Mouse (Mus musculus): ENCODE data around the gene Setd1b. TPM values are rescaled to one million over a fixed set of nuclear protein-coding genes. Genes with fewer than 3 reads are reported as not detected.

Gene Setd1b
- total and polyA plus RNA-seq, 3 experiments: 3.0 to 23.5 TPM; not detected in 1

DNA sequence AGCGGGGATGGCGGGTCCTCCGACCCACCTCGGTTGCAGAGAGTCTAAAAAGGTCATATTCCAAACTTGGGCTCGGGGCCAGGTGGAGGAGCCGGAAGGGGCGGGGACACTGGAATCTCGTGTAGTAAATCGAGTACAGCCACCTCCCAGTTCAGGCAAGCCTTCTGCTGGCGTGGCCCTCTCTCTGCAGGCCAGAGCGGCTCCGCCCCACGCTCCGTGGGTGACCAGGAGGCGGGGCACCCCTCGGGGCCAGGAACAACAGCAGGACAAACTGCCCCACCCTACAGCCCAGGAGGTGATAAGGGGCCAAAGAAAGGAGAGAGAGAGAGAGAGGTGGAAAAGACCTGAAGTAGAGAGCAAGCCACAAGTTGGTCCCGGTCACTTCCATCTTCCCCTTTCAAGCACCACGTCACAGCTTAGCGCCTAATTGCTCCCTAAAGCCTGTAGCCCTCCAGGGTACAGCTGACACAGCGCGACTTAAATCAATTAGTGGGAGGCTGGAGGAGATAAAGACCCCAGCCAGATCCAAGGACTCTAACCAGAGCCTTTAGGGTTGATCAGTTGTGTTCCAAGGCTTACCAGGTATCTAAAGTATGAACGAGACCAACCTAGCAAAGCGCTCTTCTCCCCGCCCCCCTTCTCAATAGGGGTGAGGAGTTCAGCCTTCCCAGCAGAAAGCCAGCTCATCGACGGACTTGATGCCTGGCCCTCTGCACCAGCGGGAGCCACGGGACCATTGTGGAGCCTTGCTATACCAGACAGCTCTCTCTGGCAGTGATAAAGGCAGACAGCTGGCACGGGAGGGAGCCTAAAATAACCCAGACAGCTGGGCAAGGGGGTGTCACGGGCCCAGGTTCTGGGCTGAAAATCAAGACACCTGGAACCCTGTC is 6.3 kb upstream of the Setd1b start (continued):
- no peak for TF ChIP-seq TAL1 (IDR thresholded peaks at IDR 0.05; ENCODE audit: low read length)

DNA sequence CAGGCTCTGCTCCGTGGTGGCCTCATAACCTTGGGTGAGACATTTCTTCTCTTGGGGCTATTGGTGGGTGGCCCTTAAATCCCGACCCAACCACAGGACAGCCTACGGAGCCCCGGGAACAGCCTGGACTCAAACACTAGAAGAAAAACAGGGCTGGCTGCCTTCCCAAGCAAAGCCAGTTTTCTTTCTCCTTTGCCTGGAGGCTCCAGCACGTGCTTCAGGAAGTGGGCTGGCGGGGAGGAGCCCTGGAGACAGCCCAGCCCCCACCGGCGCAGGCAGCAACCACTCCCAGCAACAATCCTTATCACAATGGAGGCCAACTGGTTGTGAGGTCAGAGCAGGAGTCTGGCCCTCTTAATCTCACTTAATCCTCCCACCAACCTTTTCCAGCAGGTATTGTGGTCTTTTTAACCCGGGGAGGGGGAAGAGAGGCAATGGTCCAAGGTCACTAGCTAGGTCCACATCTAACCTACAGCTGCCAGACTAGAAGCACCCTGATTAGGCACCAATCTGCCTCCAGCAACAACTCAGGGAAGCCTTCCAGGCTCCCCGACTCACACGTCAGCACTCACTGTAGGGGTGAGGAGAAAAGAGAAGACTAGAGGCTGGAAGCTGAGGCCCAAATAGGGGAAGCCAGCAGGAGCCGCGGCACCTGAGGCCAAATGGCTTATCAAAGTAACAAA is 5.5 kb upstream of the Setd1b start:
- peak; percentile 95 for DNase-seq (ENCODE audit: low read depth, low spot score)
- no peak for TF ChIP-seq SMC3 (IDR thresholded peaks at IDR 0.05; ENCODE audit: low read depth, low read length)
- TF ChIP-seq ZC3H11A (IDR thresholded peaks at IDR 0.05; ENCODE audit: low read depth, low read length): no peak
- no peak for TF ChIP-seq CTCF (IDR thresholded peaks at IDR 0.05 in 2 of 3, conservative IDR thresholded peaks at IDR 0.05 in 1 of 3; ENCODE audit: control insufficient read depth in 1 of 3, insufficient read depth in 1 of 3, low read depth in 2 of 3, low read length in 3 of 3, poor library complexity in 1 of 3, severe bottlenecking in 1 of 3)
- no peak; the same call in 1 of the 2 replicates for TF ChIP-seq KAT2A (conservative IDR thresholded peaks at IDR 0.05; ENCODE audit: low read depth, low read length)
- TF ChIP-seq GABPA (IDR thresholded peaks at IDR 0.05; ENCODE audit: low read depth, low read length): no peak
- no peak for TF ChIP-seq POLR2AphosphoS5 (IDR thresholded peaks at IDR 0.05; ENCODE audit: borderline replicate concordance, low read depth, low read length)
- peak; percentile 98 for TF ChIP-seq BHLHE40 (IDR thresholded peaks at IDR 0.05; ENCODE audit: borderline replicate concordance, low read depth, low read length)
- TF ChIP-seq CHD2 (IDR thresholded peaks at IDR 0.05; ENCODE audit: low read length): peak; percentile 70
- no peak for TF ChIP-seq JUND (IDR thresholded peaks at IDR 0.05; ENCODE audit: low read depth, low read length)
- TF ChIP-seq NRF1 (IDR thresholded peaks at IDR 0.05; ENCODE audit: insufficient read depth, low read depth, low read length, poor library complexity, severe bottlenecking): peak; percentile 54; the same call in 1 of the 2 replicates
- TF ChIP-seq ZMIZ1 (IDR thresholded peaks at IDR 0.05; ENCODE audit: low read depth, low read length): no peak; the same call in none of the 2 replicates
- peak; percentile 35 to 83 for TF ChIP-seq POLR2A (IDR thresholded peaks at IDR 0.05; ENCODE audit: control insufficient read depth in 1 of 2, insufficient read depth in 1 of 2, low read depth in 1 of 2, low read length in 2 of 2, poor library complexity in 1 of 2)
- peak; percentile 80 for TF ChIP-seq POLR2AphosphoS2 (IDR thresholded peaks at IDR 0.05; ENCODE audit: low read length)
- TF ChIP-seq MAX (IDR thresholded peaks at IDR 0.05; ENCODE audit: low read length): peak; percentile 97
- peak; percentile 91 for TF ChIP-seq SIN3A (IDR thresholded peaks at IDR 0.05; ENCODE audit: low read length)
- TF ChIP-seq MYB (IDR thresholded peaks at IDR 0.05; ENCODE audit: low read depth, low read length): peak; percentile 41; the same call in 1 of the 2 replicates
- TF ChIP-seq GATA1 (IDR thresholded peaks at IDR 0.05; ENCODE audit: low read depth, low read length): peak; percentile 86
- no peak for TF ChIP-seq ZKSCAN1 (IDR thresholded peaks at IDR 0.05; ENCODE audit: low read depth, low read length)
- peak; percentile 2; the same call in 1 of the 2 replicates for TF ChIP-seq CHD1 (IDR thresholded peaks at IDR 0.05; ENCODE audit: low read depth, low read length)
- TF ChIP-seq MYC (IDR thresholded peaks at IDR 0.05; ENCODE audit: low read depth, low read length): peak; percentile 89
- peak; percentile 68 for TF ChIP-seq NELFE (IDR thresholded peaks at IDR 0.05; ENCODE audit: low read depth, low read length)
- peak; percentile 76 for TF ChIP-seq TCF12 (IDR thresholded peaks at IDR 0.05; ENCODE audit: low read depth, low read length)
- no peak for TF ChIP-seq RAD21 (IDR thresholded peaks at IDR 0.05; ENCODE audit: low read depth, low read length)
- peak; percentile 41; the same call in 1 of the 2 replicates for TF ChIP-seq RCOR1 (IDR thresholded peaks at IDR 0.05; ENCODE audit: low read depth, low read length)
- TF ChIP-seq USF1 (IDR thresholded peaks at IDR 0.05; ENCODE audit: low read depth, low read length): peak; percentile 85
- peak; percentile 50 for TF ChIP-seq TAL1 (IDR thresholded peaks at IDR 0.05; ENCODE audit: low read length)
- TF ChIP-seq HCFC1 (IDR thresholded peaks at IDR 0.05; ENCODE audit: low read depth, low read length): no peak
- peak; percentile 93 for TF ChIP-seq TBP (IDR thresholded peaks at IDR 0.05; ENCODE audit: low read depth, low read length)
- no peak for TF ChIP-seq MAFK (IDR thresholded peaks at IDR 0.05; ENCODE audit: borderline replicate concordance, low read depth, low read length)
- TF ChIP-seq ETS1 (IDR thresholded peaks at IDR 0.05; ENCODE audit: low read depth, low read length): peak; percentile 82
- TF ChIP-seq MXI1 (IDR thresholded peaks at IDR 0.05; ENCODE audit: low read depth, low read length): peak; percentile 97
- no peak for TF ChIP-seq MEF2A (IDR thresholded peaks at IDR 0.05; ENCODE audit: extremely low read depth, insufficient replicate concordance, low read depth, low read length, poor library complexity, severe bottlenecking)

More for the DNA sequence above, 5.5 kb upstream of the Setd1b start:
- Histone ChIP-seq H3K4me3 (ENCODE audit: control insufficient read depth in 1 of 2, insufficient read depth in 1 of 2, low read depth in 2 of 2, low read length in 2 of 2) (peak overlapping the region; percentile 63 to 71), H3K9ac (ENCODE audit: control insufficient read depth, low read depth, low read length, poor library complexity, severe bottlenecking) (peak overlapping the region; percentile 93), H3K27me3 (ENCODE audit: control insufficient read depth in 1 of 2, insufficient read depth in 2 of 2, low read length in 2 of 2) (no peaks in the 10 kb centered on the region), H3K27ac (ENCODE audit: control insufficient read depth, low read depth, low read length) (peak overlapping the region; percentile 100), H3K79me2 (ENCODE audit: control insufficient read depth, insufficient read depth, low read length, poor library complexity) (peaks cover 42% of the 10 kb centered on the region), H3K9me3 (replicated peaks; ENCODE audit: insufficient read depth, low read length) (no peaks in the 10 kb centered on the region), H3K36me3 (ENCODE audit: control insufficient read depth in 1 of 2, insufficient read depth in 2 of 2, low read length in 2 of 2) (peaks cover 0 to 29% of the 10 kb centered on the region in 2 experiments; a peak in 2 of 4 replicates), H3K4me1 (ENCODE audit: control insufficient read depth in 1 of 2, insufficient read depth in 2 of 2, low read length in 2 of 2) (peaks cover 4 to 34% of the 10 kb centered on the region in 2 experiments; a peak in 3 of 4 replicates)

Measured in MEL (cell line).